Mouse (Mus musculus): ENCODE measurements at regions not wholly inside any gene's neighbourhood (a gene's known extent, or its start where the extent isn't known, plus 50 kb on each side); places are given as distances from the start of the nearest gene placed in this dataset.

- TF ChIP-seq CTCF (IDR thresholded peaks at IDR 0.05; ENCODE audit: borderline replicate concordance, control insufficient read depth, extremely low read depth, insufficient read depth, low read length, poor library complexity), result no peak
- no peak for TF ChIP-seq POLR2A (IDR thresholded peaks at IDR 0.05; ENCODE audit: control insufficient read depth, extremely low read depth, insufficient read depth, low read length, poor library complexity)
Observed at GRCm38 (mm10) chr13:4776855-4777254, 167.9 kb upstream of the Akr1e1 start.

Measured in thymus, adult 2 months (tissue).